Mouse (Mus musculus) brain, embryonic 14.5 days (tissue): ENCODE measurements at regions not wholly inside any gene's neighbourhood (a gene's known extent, or its start where the extent isn't known, plus 50 kb on each side); places are given as distances from the start of the nearest gene placed in this dataset.

Experiments used
- CTCF ChIP-seq: fragments of 200-500 bp; IDR thresholded peaks from 2 replicates; pipeline ENCODE4 v1.5.1; 2012; ENCODE audit warnings: inconsistent platforms, mild to moderate bottlenecking, moderate library complexity, borderline replicate concordance; ENCODE audit not compliant: insufficient read depth, insufficient read length; ENCODE audit errors: extremely low read depth
- POLR2A ChIP-seq: fragments of 200-500 bp; IDR thresholded peaks from 2 replicates; pipeline ENCODE4 v1.6.1; 2012; ENCODE audit warnings: mild to moderate bottlenecking, inconsistent platforms, borderline replicate concordance; ENCODE audit not compliant: poor library complexity, insufficient read depth, insufficient read length, severe bottlenecking; ENCODE audit errors: extremely low read depth

- TF ChIP-seq CTCF = no peak
- TF ChIP-seq POLR2A = no peak
Observed at GRCm38 (mm10) chr8:42107582-42107981, 690.7 kb upstream of the Frg1 start.
